Mouse (Mus musculus) midbrain, embryonic 13.5 days (tissue): ENCODE results near the gene Prtg. TPM values are rescaled to one million over a fixed set of nuclear protein-coding genes. Genes with fewer than 3 reads are reported as not detected.

Experiments
- ATAC-seq: fragments of 200-750 bp; cut with Nextera tagmentation; 2 replicates; pipeline ENCODE4 v1.8.0; 2017; ENCODE audit warnings: mild to moderate bottlenecking, moderate TSS enrichment, moderate library complexity
- H3K27ac ChIP-seq: fragments of 300-500 bp; sonication (generic); 2 replicates; pipeline ENCODE4 v1.5.1; 2015; ENCODE audit warnings: inconsistent platforms, mild to moderate bottlenecking, moderate library complexity
- H3K27me3 ChIP-seq: fragments of 300-500 bp; sonication (generic); 2 replicates; pipeline ENCODE4 v1.6.1; 2015; ENCODE audit warnings: mild to moderate bottlenecking, inconsistent platforms
- H3K36me3 ChIP-seq: fragments of 300-500 bp; sonication (generic); 2 replicates; pipeline ENCODE4 v1.6.1; 2015; ENCODE audit warnings: mild to moderate bottlenecking, inconsistent platforms
- H3K4me1 ChIP-seq: fragments of 300-500 bp; sonication (generic); replicated peaks from 2 replicates; pipeline ENCODE4 v1.6.1; 2015; ENCODE audit warnings: inconsistent platforms
- H3K4me2 ChIP-seq: fragments of 300-500 bp; sonication (generic); replicated peaks from 2 replicates; pipeline ENCODE4 v1.6.1; 2015; ENCODE audit warnings: moderate library complexity, mild to moderate bottlenecking, inconsistent platforms
- H3K4me3 ChIP-seq: fragments of 300-500 bp; sonication (generic); replicated peaks from 2 replicates; pipeline ENCODE4 v1.5.1; 2015; ENCODE audit warnings: mild to moderate bottlenecking, inconsistent platforms
- H3K9ac ChIP-seq: fragments of 300-500 bp; sonication (generic); replicated peaks from 2 replicates; pipeline ENCODE4 v1.6.1; 2015; ENCODE audit warnings: mild to moderate bottlenecking, inconsistent platforms
- H3K9me3 ChIP-seq: fragments of 300-500 bp; sonication (generic); 2 replicates; pipeline ENCODE4 v1.6.1; 2016; ENCODE audit warnings: mild to moderate bottlenecking, inconsistent platforms
- WGBS: fragments of 180-500 bp; shearing (Covaris S2); methylation state at CpG from one replicate; pipeline ENCODE4 v1.1.7; 2015; 5-methylcytosine and 5-hydroxymethylcytosine counted together
- polyA plus RNA-seq: library from polyadenylated mRNA; unstranded; fragments of >200 nt; fragmentation: Nextera tagmentation; extraction: Ambion mirVana; gene quantifications from 2 replicates; pipeline ENCODE4 v1.2.1, GENCODE M21; 2015

Gene Prtg
- polyA plus RNA-seq, result 0.63 and 0.77 TPM in 2 replicates

- H3K9ac ChIP-seq, result peak within 1 kb of the TSS; percentile 80
- peak; percentile 84 for ATAC-seq
- peak within 1 kb of the TSS; percentile 75 for H3K27ac ChIP-seq
- H3K9me3 ChIP-seq, result no peaks in the 10 kb centered on the region
- peaks cover 26% of the 10 kb centered on the region for H3K27me3 ChIP-seq
- peak within 1 kb of the TSS; percentile 99 for H3K4me2 ChIP-seq
- H3K4me1 ChIP-seq, result peaks cover 19% of the 10 kb centered on the region
- H3K36me3 ChIP-seq, result no peaks in the 10 kb centered on the region
- under 1% methylated on average over 52 of the region's 57 CpGs for WGBS
- H3K4me3 ChIP-seq, result peak within 1 kb of the TSS; percentile 70
These were observed at the start of gene Prtg for GRCm38 (mm10) chr9:72806731-72807419. Gene Prtg, plus strand, starts transcription at chr9:72806874.

DNA sequence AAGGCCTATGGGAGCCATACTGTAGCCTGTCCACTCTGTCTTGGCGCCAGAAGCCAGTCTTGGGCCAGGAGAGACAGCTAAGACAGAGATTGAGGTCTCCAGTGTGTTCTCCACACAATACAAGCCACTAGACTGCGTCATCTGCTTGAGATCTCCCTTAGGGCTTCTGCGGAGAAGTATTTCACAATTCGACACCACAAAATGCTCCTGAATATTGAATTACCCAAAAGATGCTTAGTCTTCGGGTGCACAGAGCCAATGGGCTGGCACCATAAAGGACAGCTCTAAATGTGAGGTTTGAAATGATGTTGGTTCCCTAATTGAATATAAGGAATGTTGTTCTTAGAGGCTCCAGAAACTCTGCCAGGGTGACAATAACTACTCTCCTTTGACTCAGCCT, 49.5 kb upstream of the Prtg start:
- Histone ChIP-seq H3K27ac (no peak overlapping the region), H3K27me3 (no peaks in the 10 kb centered on the region), H3K4me2 (no peak overlapping the region), H3K9ac (no peak overlapping the region), H3K36me3 (no peaks in the 10 kb centered on the region), H3K4me1 (peaks cover 15% of the 10 kb centered on the region), H3K9me3 (no peaks in the 10 kb centered on the region), H3K4me3 (no peak overlapping the region)
- no peak for ATAC-seq
- WGBS, result 83% methylated on average over 5 of the region's 5 CpGs

GRCm38 (mm10) chr9:72758705-72759131, 48.0 kb upstream of the Prtg start:
- Histone ChIP-seq H3K9ac (no peak overlapping the region), H3K4me3 (no peak overlapping the region), H3K4me2 (no peak overlapping the region), H3K9me3 (no peaks in the 10 kb centered on the region), H3K27ac (no peak overlapping the region), H3K36me3 (no peaks in the 10 kb centered on the region), H3K4me1 (peaks cover 14% of the 10 kb centered on the region), H3K27me3 (no peaks in the 10 kb centered on the region)
- 69% methylated on average over 8 of the region's 8 CpGs for WGBS
- ATAC-seq, result no peak

DNA sequence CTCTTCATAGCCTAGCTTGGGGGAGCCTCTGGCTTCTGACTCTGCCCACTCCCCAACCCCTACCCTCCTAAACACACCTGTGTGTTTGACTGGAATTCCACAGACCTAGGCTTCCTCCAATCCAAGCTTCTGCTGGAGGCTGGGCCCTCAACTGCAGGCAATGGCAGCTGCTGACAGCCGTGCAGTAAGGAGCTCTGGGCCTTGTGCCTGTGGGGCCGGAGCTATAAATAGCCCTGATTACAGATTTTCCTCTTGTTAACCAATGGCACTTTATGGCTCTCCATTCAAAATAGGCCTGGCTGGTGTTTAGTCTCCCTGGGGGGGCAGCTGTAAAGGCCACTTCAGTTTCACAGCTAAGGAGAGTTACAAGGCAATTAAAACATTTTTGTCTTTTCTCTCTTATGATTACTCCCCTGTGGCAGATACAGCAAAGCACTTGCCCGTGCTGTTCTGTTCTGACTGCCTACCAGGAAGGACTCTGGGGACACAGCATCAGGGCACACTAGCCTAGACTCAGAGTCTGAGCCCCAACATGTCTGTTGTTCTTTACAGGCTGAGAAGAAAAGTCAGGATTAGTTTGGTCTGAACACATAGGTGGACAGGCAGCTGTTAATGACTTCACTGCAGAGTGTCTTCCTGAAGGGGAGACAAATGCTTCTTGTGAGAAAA, 43.5 kb upstream of the Prtg start:
- Histone ChIP-seq H3K4me3 (no peak overlapping the region), H3K27me3 (no peaks in the 10 kb centered on the region), H3K9me3 (no peaks in the 10 kb centered on the region), H3K36me3 (no peaks in the 10 kb centered on the region), H3K4me1 (peaks cover 12% of the 10 kb centered on the region), H3K9ac (no peak overlapping the region), H3K27ac (peak overlapping the region; percentile 40), H3K4me2 (no peak overlapping the region)
- peak; percentile 37 for ATAC-seq
- WGBS, result 22% methylated on average over 3 of the region's 3 CpGs

DNA sequence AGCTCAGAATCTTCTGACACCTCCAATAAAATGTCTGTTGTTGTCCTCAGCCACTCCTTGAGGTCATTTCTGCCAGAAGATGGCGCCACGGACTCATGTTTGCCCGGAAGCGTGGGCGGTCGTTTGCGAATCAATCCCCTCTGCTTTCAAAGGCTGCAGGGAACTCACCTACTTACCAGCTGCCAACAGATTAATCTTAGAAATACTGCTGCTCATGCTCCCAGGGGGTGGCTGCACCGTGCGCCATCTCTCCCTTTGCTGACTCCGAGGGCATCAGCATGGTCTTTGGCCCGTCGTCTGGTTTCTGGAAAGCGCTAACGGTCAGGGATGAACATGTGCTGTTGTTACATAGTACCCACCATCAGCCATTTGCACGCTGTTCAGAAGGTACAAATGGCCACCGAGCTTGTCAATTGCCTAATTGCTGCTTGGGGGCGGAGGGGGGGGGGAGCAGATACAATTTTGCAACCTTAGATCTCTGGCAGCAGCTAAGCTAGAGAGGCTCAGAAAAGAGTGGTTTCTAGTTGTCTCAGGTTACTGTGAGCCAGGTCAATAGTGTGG, 39.8 kb upstream of the Prtg start:
- Histone ChIP-seq H3K9me3 (no peaks in the 10 kb centered on the region), H3K27ac (peak overlapping the region; percentile 44), H3K36me3 (no peaks in the 10 kb centered on the region), H3K4me2 (peak overlapping the region; percentile 64), H3K9ac (peak overlapping the region; percentile 63), H3K27me3 (no peaks in the 10 kb centered on the region), H3K4me1 (peaks cover 12% of the 10 kb centered on the region), H3K4me3 (peak overlapping the region; percentile 39)
- WGBS, result 2% methylated on average over 17 of the region's 17 CpGs
- ATAC-seq, result peak; percentile 88

DNA sequence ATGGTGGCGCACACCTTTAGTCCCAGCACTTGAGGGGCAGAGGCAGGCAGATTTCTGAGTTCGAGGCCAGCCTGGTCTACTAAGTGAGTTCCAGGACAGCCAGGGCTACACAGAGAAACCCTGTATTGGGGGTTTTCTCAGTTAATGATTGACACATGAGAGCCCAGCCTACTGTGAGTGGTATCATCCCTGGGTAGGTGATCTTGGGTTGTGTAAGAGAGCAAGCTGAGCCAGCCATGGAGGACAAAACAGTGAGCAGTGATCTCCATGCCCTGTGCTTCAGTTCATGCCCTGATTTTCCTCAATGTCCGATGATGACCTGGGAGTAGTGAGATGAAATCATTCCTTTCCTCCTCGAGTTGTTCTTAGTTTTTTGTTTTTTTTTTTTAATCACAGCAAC, 31.7 kb upstream of the Prtg start:
- no peak for ATAC-seq
- H3K36me3 ChIP-seq, result no peaks in the 10 kb centered on the region
- peaks cover 5% of the 10 kb centered on the region for H3K4me1 ChIP-seq
- no peaks in the 10 kb centered on the region for H3K27me3 ChIP-seq
- H3K9ac ChIP-seq, result no peak overlapping the region
- H3K4me2 ChIP-seq, result no peak overlapping the region
- H3K4me3 ChIP-seq, result no peak overlapping the region
- no peaks in the 10 kb centered on the region for H3K9me3 ChIP-seq
- no peak overlapping the region for H3K27ac ChIP-seq
- WGBS, result 86% methylated on average over 4 of the region's 4 CpGs

DNA sequence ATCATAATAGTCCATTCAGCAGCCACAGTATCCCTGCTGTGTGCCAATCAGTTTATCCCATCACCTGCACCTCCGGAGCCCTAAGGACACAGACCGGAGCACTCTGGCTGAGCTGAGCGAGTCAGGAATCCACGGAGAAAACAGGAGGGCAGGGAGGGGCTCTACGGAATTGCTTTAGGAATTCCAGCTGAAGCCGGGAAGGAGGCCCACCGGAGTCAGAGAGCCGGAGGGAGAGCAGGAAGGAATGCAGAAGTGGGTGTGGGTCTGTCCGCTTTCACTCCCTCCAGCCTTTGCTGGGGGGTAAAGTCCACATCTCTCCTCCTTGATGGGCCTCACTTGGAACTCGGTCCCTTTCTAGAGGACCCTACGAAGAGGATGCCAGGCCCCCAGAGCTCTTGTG, 27.7 kb upstream of the Prtg start:
- ATAC-seq, result no peak
- no peak overlapping the region for H3K4me3 ChIP-seq
- peaks cover 10% of the 10 kb centered on the region for H3K4me1 ChIP-seq
- no peak overlapping the region for H3K4me2 ChIP-seq
- H3K27me3 ChIP-seq, result no peaks in the 10 kb centered on the region
- no peak overlapping the region for H3K9ac ChIP-seq
- H3K36me3 ChIP-seq, result no peaks in the 10 kb centered on the region
- no peaks in the 10 kb centered on the region for H3K9me3 ChIP-seq
- 69% methylated on average over 11 of the region's 11 CpGs for WGBS
- H3K27ac ChIP-seq, result no peak overlapping the region

DNA sequence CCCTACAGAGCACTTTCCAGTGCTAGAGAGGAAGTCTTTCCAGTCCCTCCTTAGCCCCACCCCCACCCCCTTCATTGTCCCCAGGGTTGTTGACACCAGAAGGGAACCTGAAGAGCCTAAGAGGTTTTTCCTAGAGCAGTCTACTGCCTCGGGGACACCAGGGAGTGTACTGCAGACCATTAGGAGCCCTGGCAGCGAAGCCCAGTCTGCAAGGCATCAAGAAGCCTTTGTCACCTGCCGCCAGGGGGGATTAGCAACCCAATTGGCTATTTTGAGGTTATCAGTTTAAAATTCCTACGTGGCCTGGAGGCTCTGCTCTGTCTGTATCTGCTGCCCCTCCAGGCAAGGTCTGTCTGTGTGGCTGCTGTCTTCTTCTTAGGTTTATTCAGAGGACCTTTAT, 26.9 kb upstream of the Prtg start:
- Histone ChIP-seq H3K4me1 (peaks cover 10% of the 10 kb centered on the region), H3K9me3 (no peaks in the 10 kb centered on the region), H3K36me3 (no peaks in the 10 kb centered on the region), H3K4me2 (no peak overlapping the region), H3K27ac (no peak overlapping the region), H3K27me3 (no peaks in the 10 kb centered on the region), H3K4me3 (no peak overlapping the region), H3K9ac (no peak overlapping the region)
- 10% methylated on average over 4 of the region's 4 CpGs for WGBS
- 0 out of 2 replicates have a peak, but pooled peaks have one; percentile 24 for ATAC-seq

GRCm38 (mm10) chr9:72780694-72781093, 26.0 kb upstream of the Prtg start:
- Histone ChIP-seq H3K9ac (no peak overlapping the region), H3K36me3 (no peaks in the 10 kb centered on the region), H3K9me3 (no peaks in the 10 kb centered on the region), H3K4me3 (no peak overlapping the region), H3K4me1 (peaks cover 10% of the 10 kb centered on the region), H3K4me2 (no peak overlapping the region), H3K27ac (no peak overlapping the region), H3K27me3 (no peaks in the 10 kb centered on the region)
- ATAC-seq, result no peak
- 49% methylated on average over 5 of the region's 5 CpGs for whole genome bisulfite sequencing

DNA sequence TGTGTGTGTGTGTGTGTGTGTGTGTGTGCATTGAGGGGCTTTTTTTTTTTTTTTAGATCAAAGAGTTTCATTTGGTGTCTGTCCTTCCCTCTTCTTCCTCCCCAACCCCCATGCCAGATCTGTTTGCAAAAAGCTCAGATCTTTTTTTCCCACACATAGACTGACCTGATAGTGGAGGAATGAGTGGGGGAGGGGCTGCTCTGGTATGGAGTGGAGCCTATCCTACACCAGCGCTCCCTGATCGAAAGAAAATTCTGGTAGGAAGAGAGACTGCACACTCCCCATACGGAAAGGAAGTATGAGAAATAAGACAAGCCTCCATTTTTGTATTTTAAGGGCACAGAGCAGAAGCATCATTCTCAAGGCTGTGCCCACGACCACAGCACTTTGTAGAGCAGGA, 25.2 kb upstream of the Prtg start:
- H3K4me3 ChIP-seq, result no peak overlapping the region
- H3K27ac ChIP-seq, result no peak overlapping the region
- ATAC-seq, result no peak
- no peak overlapping the region for H3K9ac ChIP-seq
- H3K9me3 ChIP-seq, result no peaks in the 10 kb centered on the region
- H3K27me3 ChIP-seq, result no peaks in the 10 kb centered on the region
- no peak overlapping the region for H3K4me2 ChIP-seq
- WGBS, result 70% methylated on average over 4 of the region's 4 CpGs
- no peaks in the 10 kb centered on the region for H3K36me3 ChIP-seq
- peaks cover 10% of the 10 kb centered on the region for H3K4me1 ChIP-seq

DNA sequence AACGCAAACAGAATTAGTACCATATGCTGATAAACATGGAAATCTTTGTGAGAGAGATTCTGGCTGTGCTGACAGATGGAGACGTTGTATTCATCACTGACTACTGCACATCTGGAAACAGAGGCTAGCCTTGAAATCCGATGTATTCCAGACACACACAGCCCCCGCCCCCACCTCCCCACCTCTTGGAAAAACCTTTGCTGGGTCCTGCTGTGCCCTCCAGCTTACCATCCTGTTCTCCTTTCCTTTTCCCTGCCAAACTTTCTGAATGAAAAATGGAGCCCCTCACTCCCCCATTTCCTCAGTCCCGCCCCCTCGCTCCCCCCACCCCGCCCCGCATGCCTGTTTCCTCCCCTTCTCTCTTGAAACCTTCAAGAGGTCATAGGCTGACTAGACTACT, 24.6 kb upstream of the Prtg start:
- Histone ChIP-seq H3K27me3 (no peaks in the 10 kb centered on the region), H3K36me3 (no peaks in the 10 kb centered on the region), H3K4me1 (peaks cover 10% of the 10 kb centered on the region), H3K9me3 (no peaks in the 10 kb centered on the region), H3K4me2 (no peak overlapping the region), H3K27ac (no peak overlapping the region), H3K4me3 (no peak overlapping the region), H3K9ac (no peak overlapping the region)
- no peak for ATAC-seq
- WGBS, result 64% methylated on average over 8 of the region's 8 CpGs

DNA sequence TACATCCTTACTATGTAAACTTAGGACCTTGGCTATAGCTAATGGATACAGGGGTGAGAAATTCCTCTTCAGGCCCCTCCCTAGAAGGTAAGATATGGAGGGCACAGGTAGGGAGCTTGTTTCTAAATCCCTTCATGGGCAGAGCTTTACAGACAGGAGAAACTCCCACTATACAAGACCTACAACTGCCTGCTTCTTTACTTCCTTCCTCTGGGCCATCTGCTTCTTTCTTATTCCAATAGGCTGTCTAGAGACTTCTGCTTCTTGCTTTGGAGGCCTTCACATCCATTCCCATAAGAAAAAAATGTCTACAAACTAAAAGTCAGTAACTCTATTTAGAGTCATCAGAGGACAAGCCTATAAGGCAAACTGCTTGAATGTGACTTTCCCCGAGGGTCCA, 18.9 kb upstream of the Prtg start:
- no peaks in the 10 kb centered on the region for H3K36me3 ChIP-seq
- ATAC-seq, result no peak
- H3K9me3 ChIP-seq, result no peaks in the 10 kb centered on the region
- H3K27ac ChIP-seq, result no peak overlapping the region
- no peak overlapping the region for H3K4me3 ChIP-seq
- H3K9ac ChIP-seq, result no peak overlapping the region
- no peak overlapping the region for H3K4me2 ChIP-seq
- H3K27me3 ChIP-seq, result no peaks in the 10 kb centered on the region
- no peaks in the 10 kb centered on the region for H3K4me1 ChIP-seq
- WGBS, result 88% methylated on average over 1 of the region's 1 CpGs
